Mouse (Mus musculus) embryonic fibroblast, embryonic 13.5 days (primary cell): Measurements from ENCODE around the gene Eif2s1.

Experiments used
- CTCF ChIP-seq: IDR thresholded peaks from 2 replicates; pipeline ENCODE4 v1.5.1; 2011; ENCODE audit warnings: mild to moderate bottlenecking, control low read depth, low read length, moderate library complexity, borderline replicate concordance; ENCODE audit not compliant: insufficient read depth
- POLR2A ChIP-seq: IDR thresholded peaks from 2 replicates; pipeline ENCODE4 v1.6.1; 2011; ENCODE audit warnings: low read depth, mild to moderate bottlenecking, control low read depth, low read length, moderate library complexity

- no peak for TF ChIP-seq POLR2A
- no peak for TF ChIP-seq CTCF
Measured at GRCm38 (mm10) chr12:78897861-78898260, 36.2 kb downstream of the Eif2s1 start.
